Mouse (Mus musculus): ENCODE data around the gene Prom2.

Gene Prom2

GRCm38 (mm10) chr2:127483001-127483400 lies 58.3 kb downstream of the Prom2 start:
- DNase-seq, result peak; percentile 35 to 54

GRCm38 (mm10) chr2:127482533-127482911 lies 58.7 kb downstream of the Prom2 start:
- peak; percentile 53 to 72 for DNase-seq

GRCm38 (mm10) chr2:127481841-127482532 lies 59.3 kb downstream of the Prom2 start:
- no peak for DNase-seq

GRCm38 (mm10) chr2:127479763-127480162 lies 61.5 kb downstream of the Prom2 start:
- no peak for DNase-seq

GRCm38 (mm10) chr2:127479210-127479609 lies 62.1 kb downstream of the Prom2 start:
- DNase-seq, result no peak

Data from cerebellum, postnatal 10 days (tissue).